Mouse (Mus musculus) liver, adult 2 months (tissue): ENCODE results near the gene Ifnlr1.
"Not testable (repeated sequence)": the region's sequence is repeated elsewhere in the genome, so short reads cannot be mapped to it uniquely, and the experiment has no call there.

Experiments used
- CTCF ChIP-seq: fragments of 200-500 bp; IDR thresholded peaks from 2 replicates; pipeline ENCODE4 v1.5.1; 2011; ENCODE audit warnings: low read depth, low read length, control low read depth
- POLR2A ChIP-seq: fragments of 200-500 bp; IDR thresholded peaks from 2 replicates; pipeline ENCODE4 v1.6.1; 2011; ENCODE audit warnings: low read length, control low read depth; ENCODE audit not compliant: insufficient read depth; ENCODE audit errors: extremely low read depth

DNA sequence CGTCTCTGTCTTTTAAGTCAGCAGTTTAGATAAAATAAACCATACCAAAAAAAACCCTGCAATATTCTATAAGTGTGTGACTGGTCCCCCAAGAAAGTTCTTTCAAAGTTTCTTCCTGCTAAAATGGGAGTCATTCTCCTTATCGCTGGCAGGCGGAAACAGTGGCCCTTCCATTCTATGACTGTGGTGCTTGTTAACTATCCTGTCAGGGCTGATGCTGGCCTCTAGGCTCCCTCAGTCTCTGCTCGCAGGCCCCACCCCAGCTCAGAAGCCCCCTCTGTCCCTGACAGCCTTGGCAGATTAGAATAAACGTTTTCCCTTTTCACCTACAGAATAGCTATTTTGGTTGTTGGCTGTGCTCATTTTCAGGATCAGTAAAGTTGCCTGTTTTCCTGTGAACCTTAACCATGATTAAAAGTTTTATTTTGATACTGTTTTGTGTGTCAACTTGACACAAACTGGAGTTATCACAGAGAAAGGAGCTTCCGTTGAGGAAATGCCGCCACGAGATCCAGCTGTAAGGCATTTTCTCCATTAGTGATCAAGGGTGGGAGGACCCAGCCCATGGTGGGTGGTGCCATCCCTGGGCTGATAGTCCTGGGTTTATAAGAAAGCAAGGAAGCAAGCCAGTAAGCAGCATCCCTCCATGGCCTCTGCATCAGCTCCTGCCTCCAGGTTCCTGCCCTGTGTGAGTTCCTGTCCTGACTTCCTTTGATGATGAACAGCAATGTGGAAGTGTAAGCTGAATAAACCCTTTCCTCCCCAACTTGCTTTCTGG is 44.6 kb upstream of the Ifnlr1 start:
- TF ChIP-seq POLR2A, CTCF: not testable (repeated sequence)
